Mouse (Mus musculus) heart, postnatal 0 days (tissue): ENCODE results near the gene Klrg2.

Experiments used
- CTCF ChIP-seq: IDR thresholded peaks from 2 replicates; pipeline ENCODE4 v1.5.1; 2016; ENCODE audit warnings: antibody characterized with exemption, control low read depth, low read depth
- EP300 ChIP-seq: IDR thresholded peaks from 2 replicates; pipeline ENCODE4 v1.6.1; 2016; ENCODE audit warnings: antibody characterized with exemption, low read depth

DNA sequence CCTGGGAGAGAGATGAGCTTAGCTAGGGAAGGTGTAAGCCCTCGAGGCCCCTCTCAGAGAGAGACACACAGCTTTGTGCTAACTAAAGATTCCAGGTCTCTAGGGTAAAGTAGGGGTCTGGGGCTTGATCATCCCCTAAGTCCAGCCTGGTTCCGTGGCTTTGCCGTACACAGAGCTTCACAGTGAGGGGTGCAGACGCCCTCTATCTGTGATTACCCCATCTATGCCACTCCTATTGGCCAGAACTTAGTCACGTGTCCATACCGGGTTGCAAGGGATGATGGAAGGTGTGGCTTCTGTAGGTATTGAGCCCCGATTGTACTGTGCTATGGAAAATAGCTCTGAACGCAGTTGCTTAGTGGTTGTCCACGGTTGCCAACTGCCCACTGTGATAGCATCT, 40.6 kb upstream of the Klrg2 start:
- TF ChIP-seq CTCF (no peak), EP300 (no peak)
